Mouse (Mus musculus) kidney, embryonic 14.5 days (tissue): ENCODE data around the gene Dld. TPM values are rescaled to one million over a fixed set of nuclear protein-coding genes. Genes with fewer than 3 reads are reported as not detected.

ENCODE experiments used
- ATAC-seq: fragments of 200-750 bp; cut with Nextera tagmentation; 2 replicates; pipeline ENCODE4 v1.8.0; 2017; ENCODE audit warnings: moderate number of reproducible peaks, mild to moderate bottlenecking, moderate TSS enrichment, moderate library complexity; ENCODE audit not compliant: low FRiP score, low TSS enrichment
- H3K27ac ChIP-seq: fragments of 300-500 bp; sonication (generic); 2 replicates; pipeline ENCODE4 v1.5.1; 2014; ENCODE audit warnings: low read depth, mild to moderate bottlenecking, low read length, moderate library complexity, mixed read lengths
- H3K27me3 ChIP-seq: fragments of 300-500 bp; sonication (generic); 2 replicates; pipeline ENCODE4 v1.6.1; 2014; ENCODE audit warnings: mild to moderate bottlenecking, low read length; ENCODE audit not compliant: control insufficient read depth, insufficient read depth
- H3K36me3 ChIP-seq: fragments of 300-500 bp; sonication (generic); 2 replicates; pipeline ENCODE4 v1.6.1; 2014; ENCODE audit warnings: low read length, mixed read lengths; ENCODE audit not compliant: control insufficient read depth, insufficient read depth
- H3K4me1 ChIP-seq: fragments of 300-500 bp; sonication (generic); 2 replicates; pipeline ENCODE4 v1.6.1; 2014; ENCODE audit warnings: low read length, mixed read lengths; ENCODE audit not compliant: control insufficient read depth, insufficient read depth
- H3K4me2 ChIP-seq: fragments of 300-500 bp; sonication (generic); replicated peaks from 2 replicates; pipeline ENCODE4 v1.6.1; 2014; ENCODE audit warnings: low read depth, mild to moderate bottlenecking, low read length
- H3K4me3 ChIP-seq: fragments of 300-500 bp; sonication (generic); 2 replicates; pipeline ENCODE4 v1.5.1; 2014; ENCODE audit warnings: mild to moderate bottlenecking, low read length
- H3K9ac ChIP-seq: fragments of 300-500 bp; sonication (generic); 2 replicates; pipeline ENCODE4 v1.6.1; 2014; ENCODE audit warnings: low read depth, mild to moderate bottlenecking, low read length, moderate library complexity
- H3K9me3 ChIP-seq: fragments of 300-500 bp; sonication (generic); 2 replicates; pipeline ENCODE4 v1.6.1; 2016; ENCODE audit warnings: low read length; ENCODE audit not compliant: control insufficient read depth
- WGBS: fragments of 180-500 bp; shearing (Covaris S2); extraction: QIAGEN DNeasy Blood & Tissue Kit; methylation state at CpG from one replicate; pipeline ENCODE4 v1.1.7; 2014; 5-methylcytosine and 5-hydroxymethylcytosine counted together
- polyA plus RNA-seq: library from polyadenylated mRNA; unstranded; fragments of >200 nt; fragmentation: Nextera tagmentation; extraction: Ambion mirVana; gene quantifications from 2 replicates; pipeline ENCODE4 v1.2.1, GENCODE M21; 2014

The Dld gene
- polyA plus RNA-seq, 1 experiment from 2014 or later, result 145 TPM

DNA sequence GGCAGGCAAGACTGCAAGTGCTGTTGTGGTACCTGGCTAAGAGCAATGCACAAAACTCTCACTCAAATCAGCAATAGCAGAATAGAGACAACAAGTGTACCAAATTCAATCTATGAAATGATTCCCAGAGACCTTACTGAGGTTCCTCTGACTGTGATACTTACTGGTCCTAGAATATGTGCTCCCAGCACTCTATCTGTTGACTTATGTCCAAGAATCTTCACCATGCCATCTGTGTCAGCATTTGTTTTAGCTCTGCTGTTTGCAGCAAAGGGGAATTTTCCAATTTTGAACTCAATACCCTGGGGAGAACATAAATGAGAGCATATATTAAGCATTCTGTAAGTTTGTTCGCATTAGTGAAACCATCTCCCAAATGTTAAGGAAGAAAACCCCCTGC, 18.0 kb downstream of the Dld start:
- 91% methylated on average over 1 of the region's 1 CpGs for WGBS

GRCm38 (mm10) chr12:31327139-31327538, 24.1 kb downstream of the Dld start:
- peaks cover 92% of the 10 kb centered on the region for H3K36me3 ChIP-seq
- no peaks in the 10 kb centered on the region for H3K27me3 ChIP-seq
- H3K27ac ChIP-seq, result no peak overlapping the region
- no peaks in the 10 kb centered on the region for H3K9me3 ChIP-seq
- H3K4me3 ChIP-seq, result no peak overlapping the region
- no peak overlapping the region for H3K9ac ChIP-seq
- ATAC-seq, result no peak
- no peak overlapping the region for H3K4me2 ChIP-seq
- H3K4me1 ChIP-seq, result no peaks in the 10 kb centered on the region
- WGBS, result 92% methylated on average over 9 of the region's 9 CpGs

More for the DNA sequence above, 18.0 kb downstream of the Dld start:
- peaks cover 79% of the 10 kb centered on the region for H3K36me3 ChIP-seq
- H3K4me3 ChIP-seq, result no peak overlapping the region
- no peak overlapping the region for H3K9ac ChIP-seq
- no peak overlapping the region for H3K4me2 ChIP-seq
- H3K9me3 ChIP-seq, result no peaks in the 10 kb centered on the region
- no peaks in the 10 kb centered on the region for H3K27me3 ChIP-seq
- no peak for ATAC-seq
- no peaks in the 10 kb centered on the region for H3K4me1 ChIP-seq
- no peak overlapping the region for H3K27ac ChIP-seq

GRCm38 (mm10) chr12:31323136-31323695, 28.0 kb downstream of the Dld start:
- Histone ChIP-seq H3K4me3 (no peak overlapping the region), H3K27ac (no peak overlapping the region), H3K27me3 (no peaks in the 10 kb centered on the region), H3K4me2 (no peak overlapping the region), H3K9ac (no peak overlapping the region), H3K36me3 (peaks cover 99% of the 10 kb centered on the region), H3K9me3 (no peaks in the 10 kb centered on the region), H3K4me1 (no peaks in the 10 kb centered on the region)
- no peak for ATAC-seq
- 72% methylated on average over 9 of the region's 9 CpGs for WGBS

GRCm38 (mm10) chr12:31321532-31321931, 29.7 kb downstream of the Dld start:
- 91% methylated on average over 1 of the region's 1 CpGs for WGBS
- Histone ChIP-seq H3K4me1 (no peaks in the 10 kb centered on the region), H3K9me3 (no peaks in the 10 kb centered on the region), H3K4me3 (no peak overlapping the region), H3K9ac (no peak overlapping the region), H3K27me3 (no peaks in the 10 kb centered on the region), H3K27ac (no peak overlapping the region), H3K36me3 (peaks cover 99% of the 10 kb centered on the region), H3K4me2 (no peak overlapping the region)
- ATAC-seq, result no peak

GRCm38 (mm10) chr12:31320817-31321216, 30.4 kb downstream of the Dld start:
- Histone ChIP-seq H3K4me1 (no peaks in the 10 kb centered on the region), H3K27ac (no peak overlapping the region), H3K9ac (no peak overlapping the region), H3K36me3 (peaks cover 99% of the 10 kb centered on the region), H3K4me3 (no peak overlapping the region), H3K4me2 (no peak overlapping the region), H3K9me3 (no peaks in the 10 kb centered on the region), H3K27me3 (no peaks in the 10 kb centered on the region)
- 63% methylated on average over 13 of the region's 13 CpGs for WGBS
- ATAC-seq, result no peak

DNA sequence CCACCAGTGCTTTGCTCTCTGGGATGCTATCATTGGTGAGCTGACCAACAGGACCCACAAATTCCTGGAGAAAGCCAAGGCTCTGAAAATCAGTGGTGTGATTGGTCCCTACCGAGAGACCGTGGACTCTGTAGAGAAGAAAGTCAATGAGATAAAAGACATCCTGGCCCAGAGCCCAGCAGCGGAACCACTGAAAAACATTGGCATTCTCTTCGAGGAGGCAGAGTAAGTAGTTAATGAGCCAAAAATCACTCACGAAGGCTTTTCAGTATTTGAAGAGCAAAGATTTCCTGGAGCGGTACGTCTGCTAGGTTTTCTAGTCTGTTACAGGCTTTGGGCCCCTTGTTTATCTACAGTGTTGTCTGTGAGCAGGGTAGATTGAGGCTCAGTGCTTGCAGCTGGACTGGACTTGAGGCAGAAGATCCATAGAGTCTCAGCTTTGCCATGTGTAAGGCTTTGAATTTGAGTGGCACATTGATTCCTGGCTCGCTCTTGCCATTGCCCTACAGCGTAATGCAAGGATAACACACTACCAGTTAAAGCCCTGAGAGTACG, 32.8 kb downstream of the Dld start:
- Histone ChIP-seq H3K36me3 (peaks cover 98% of the 10 kb centered on the region), H3K27me3 (no peaks in the 10 kb centered on the region), H3K4me2 (no peak overlapping the region), H3K4me3 (no peak overlapping the region), H3K9me3 (no peaks in the 10 kb centered on the region), H3K27ac (no peak overlapping the region), H3K4me1 (no peaks in the 10 kb centered on the region), H3K9ac (no peak overlapping the region)
- WGBS, result 86% methylated on average over 10 of the region's 10 CpGs
- ATAC-seq, result no peak

DNA sequence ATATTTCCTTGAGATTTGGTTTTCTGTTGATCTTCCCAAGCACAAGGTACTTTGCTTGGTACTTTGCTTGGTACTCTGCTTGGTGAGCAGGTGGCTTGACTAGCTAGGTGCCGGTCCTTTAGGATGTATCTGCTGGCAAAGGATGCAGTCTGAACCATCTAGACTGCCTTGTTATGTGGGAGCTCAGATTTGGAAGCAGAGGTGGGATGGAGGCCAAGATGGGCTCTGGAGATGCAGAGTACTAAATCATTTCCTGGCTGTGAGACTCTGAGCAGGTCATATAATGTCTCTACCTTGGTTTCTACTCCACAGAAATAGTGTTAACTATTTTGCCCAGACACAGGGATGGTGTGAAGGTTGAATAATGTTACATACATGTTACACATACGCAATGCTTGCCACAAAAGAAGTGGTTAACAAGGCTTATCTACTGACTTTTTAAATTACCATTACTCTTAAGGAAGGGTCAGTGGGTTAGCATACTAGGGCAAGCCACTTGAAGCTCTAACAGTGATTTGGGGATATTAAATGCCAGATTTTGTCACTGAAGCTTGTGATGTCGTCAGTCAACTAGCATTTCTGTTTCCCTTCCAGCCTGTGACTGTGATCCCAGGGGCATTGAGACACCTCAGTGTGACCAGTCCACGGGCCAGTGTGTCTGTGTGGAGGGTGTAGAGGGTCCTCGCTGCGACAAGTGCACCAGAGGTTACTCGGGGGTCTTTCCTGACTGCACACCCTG, 33.4 kb downstream of the Dld start:
- Histone ChIP-seq H3K27me3 (no peaks in the 10 kb centered on the region), H3K9ac (no peak overlapping the region), H3K4me3 (no peak overlapping the region), H3K27ac (no peak overlapping the region), H3K4me2 (no peak overlapping the region), H3K9me3 (no peaks in the 10 kb centered on the region), H3K4me1 (no peaks in the 10 kb centered on the region), H3K36me3 (peaks cover 98% of the 10 kb centered on the region)
- 95% methylated on average over 7 of the region's 7 CpGs for WGBS
- ATAC-seq, result no peak

GRCm38 (mm10) chr12:31315961-31316360, 35.3 kb downstream of the Dld start:
- H3K4me2 ChIP-seq, result no peak overlapping the region
- no peak overlapping the region for H3K9ac ChIP-seq
- H3K36me3 ChIP-seq, result peaks cover 98% of the 10 kb centered on the region
- H3K27ac ChIP-seq, result no peak overlapping the region
- no peak for ATAC-seq
- no peaks in the 10 kb centered on the region for H3K4me1 ChIP-seq
- no peaks in the 10 kb centered on the region for H3K27me3 ChIP-seq
- no peaks in the 10 kb centered on the region for H3K9me3 ChIP-seq
- no peak overlapping the region for H3K4me3 ChIP-seq
- 81% methylated on average over 6 of the region's 6 CpGs for WGBS

DNA sequence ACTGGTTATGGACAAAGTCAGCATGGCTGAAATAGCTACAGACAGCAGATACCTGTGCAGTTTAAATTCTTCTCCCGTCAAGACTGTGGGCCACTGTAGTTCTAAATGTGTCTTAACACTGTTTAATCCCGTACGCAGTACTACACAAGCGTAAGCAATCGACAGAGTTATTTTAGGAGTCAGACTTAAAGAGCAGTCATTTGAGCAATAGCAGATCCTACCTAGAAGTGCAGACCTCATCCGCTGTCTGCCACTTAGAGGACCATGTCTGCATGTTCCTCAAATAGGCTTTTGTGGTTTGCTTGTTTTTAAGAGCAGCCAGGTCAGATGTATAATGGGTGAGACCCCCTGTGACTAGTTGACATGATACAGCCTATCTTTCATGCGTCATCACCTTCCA, 36.9 kb downstream of the Dld start:
- H3K4me3 ChIP-seq, result no peak overlapping the region
- no peak overlapping the region for H3K27ac ChIP-seq
- H3K27me3 ChIP-seq, result no peaks in the 10 kb centered on the region
- 94% methylated on average over 7 of the region's 7 CpGs for WGBS
- H3K36me3 ChIP-seq, result peaks cover 97% of the 10 kb centered on the region
- no peaks in the 10 kb centered on the region for H3K4me1 ChIP-seq
- ATAC-seq, result no peak
- H3K4me2 ChIP-seq, result no peak overlapping the region
- no peak overlapping the region for H3K9ac ChIP-seq
- no peaks in the 10 kb centered on the region for H3K9me3 ChIP-seq
